Mouse (Mus musculus): ENCODE data around the gene Iqcf6.

Iqcf6 gene

GRCm38 (mm10) chr9:106659935-106660334 lies 33.6 kb downstream of the Iqcf6 start:
- H3K4me1 ChIP-seq (replicated peaks; ENCODE audit: low read depth, low read length): peaks cover 67% of the 10 kb centered on the region
- H3K4me3 ChIP-seq (replicated peaks; ENCODE audit: low read length): no peak overlapping the region
- H3K27me3 ChIP-seq (ENCODE audit: insufficient read depth, low read length): peaks cover 18% of the 10 kb centered on the region
- peaks cover 76% of the 10 kb centered on the region for H3K36me3 ChIP-seq (ENCODE audit: insufficient read depth, low read length)
- TF ChIP-seq CTCF (conservative IDR thresholded peaks at IDR 0.05; ENCODE audit: low read length) (no peak), POU5F1 (IDR thresholded peaks at IDR 0.05; ENCODE audit: borderline replicate concordance, low read length) (no peak), NANOG (IDR thresholded peaks at IDR 0.05; ENCODE audit: borderline replicate concordance, low read length) (no peak)
- H3K9me3 ChIP-seq (ENCODE audit: low read length): no peaks in the 10 kb centered on the region

- Histone ChIP-seq H3K4me1 (replicated peaks; ENCODE audit: low read depth, low read length) (peaks cover 49% of the 10 kb centered on the region), H3K27me3 (ENCODE audit: insufficient read depth, low read length) (no peaks in the 10 kb centered on the region), H3K36me3 (ENCODE audit: insufficient read depth, low read length) (peaks cover 100% of the 10 kb centered on the region), H3K9me3 (ENCODE audit: low read length) (no peaks in the 10 kb centered on the region), H3K4me3 (replicated peaks; ENCODE audit: low read length) (no peak overlapping the region)
- TF ChIP-seq CTCF (conservative IDR thresholded peaks at IDR 0.05; ENCODE audit: low read length): no peak
- TF ChIP-seq POU5F1 (IDR thresholded peaks at IDR 0.05; ENCODE audit: borderline replicate concordance, low read length): no peak
- TF ChIP-seq NANOG (IDR thresholded peaks at IDR 0.05; ENCODE audit: borderline replicate concordance, low read length): no peak
Observed at GRCm38 (mm10) chr9:106663200-106663599, 36.8 kb downstream of the Iqcf6 start.

GRCm38 (mm10) chr9:106664433-106664832 lies 38.1 kb downstream of the Iqcf6 start:
- H3K4me1 ChIP-seq (replicated peaks; ENCODE audit: low read depth, low read length): peaks cover 49% of the 10 kb centered on the region
- no peaks in the 10 kb centered on the region for H3K9me3 ChIP-seq (ENCODE audit: low read length)
- H3K27me3 ChIP-seq (ENCODE audit: insufficient read depth, low read length): no peaks in the 10 kb centered on the region
- TF ChIP-seq NANOG (IDR thresholded peaks at IDR 0.05; ENCODE audit: borderline replicate concordance, low read length) (no peak), CTCF (conservative IDR thresholded peaks at IDR 0.05; ENCODE audit: low read length) (no peak), POU5F1 (IDR thresholded peaks at IDR 0.05; ENCODE audit: borderline replicate concordance, low read length) (no peak)
- H3K4me3 ChIP-seq (replicated peaks; ENCODE audit: low read length): no peak overlapping the region
- H3K36me3 ChIP-seq (ENCODE audit: insufficient read depth, low read length): peaks cover 100% of the 10 kb centered on the region

GRCm38 (mm10) chr9:106664856-106665255 lies 38.5 kb downstream of the Iqcf6 start:
- no peaks in the 10 kb centered on the region for H3K9me3 ChIP-seq (ENCODE audit: low read length)
- TF ChIP-seq CTCF (conservative IDR thresholded peaks at IDR 0.05; ENCODE audit: low read length) (no peak), POU5F1 (IDR thresholded peaks at IDR 0.05; ENCODE audit: borderline replicate concordance, low read length) (no peak), NANOG (IDR thresholded peaks at IDR 0.05; ENCODE audit: borderline replicate concordance, low read length) (no peak)
- H3K4me3 ChIP-seq (replicated peaks; ENCODE audit: low read length): no peak overlapping the region
- H3K27me3 ChIP-seq (ENCODE audit: insufficient read depth, low read length): no peaks in the 10 kb centered on the region
- peaks cover 100% of the 10 kb centered on the region for H3K36me3 ChIP-seq (ENCODE audit: insufficient read depth, low read length)
- H3K4me1 ChIP-seq (replicated peaks; ENCODE audit: low read depth, low read length): peaks cover 49% of the 10 kb centered on the region

GRCm38 (mm10) chr9:106673860-106674259 lies 47.5 kb downstream of the Iqcf6 start:
- H3K36me3 ChIP-seq (ENCODE audit: insufficient read depth, low read length): peaks cover 90% of the 10 kb centered on the region
- no peak for TF ChIP-seq NANOG (IDR thresholded peaks at IDR 0.05; ENCODE audit: borderline replicate concordance, low read length)
- no peak for TF ChIP-seq CTCF (conservative IDR thresholded peaks at IDR 0.05; ENCODE audit: low read length)
- TF ChIP-seq POU5F1 (IDR thresholded peaks at IDR 0.05; ENCODE audit: borderline replicate concordance, low read length): no peak
- H3K4me3 ChIP-seq (replicated peaks; ENCODE audit: low read length): no peak overlapping the region
- H3K4me1 ChIP-seq (replicated peaks; ENCODE audit: low read depth, low read length): peaks cover 23% of the 10 kb centered on the region
- H3K27me3 ChIP-seq (ENCODE audit: insufficient read depth, low read length): no peaks in the 10 kb centered on the region
- H3K9me3 ChIP-seq (ENCODE audit: low read length): no peaks in the 10 kb centered on the region

- Histone ChIP-seq H3K36me3 (ENCODE audit: insufficient read depth, low read length) (peaks cover 90% of the 10 kb centered on the region), H3K4me3 (replicated peaks; ENCODE audit: low read length) (no peak overlapping the region), H3K9me3 (ENCODE audit: low read length) (no peaks in the 10 kb centered on the region), H3K27me3 (ENCODE audit: insufficient read depth, low read length) (no peaks in the 10 kb centered on the region), H3K4me1 (replicated peaks; ENCODE audit: low read depth, low read length) (peaks cover 38% of the 10 kb centered on the region)
- TF ChIP-seq NANOG (IDR thresholded peaks at IDR 0.05; ENCODE audit: borderline replicate concordance, low read length) (no peak), CTCF (conservative IDR thresholded peaks at IDR 0.05; ENCODE audit: low read length) (peak; percentile 97), POU5F1 (IDR thresholded peaks at IDR 0.05; ENCODE audit: borderline replicate concordance, low read length) (no peak)
Observed at GRCm38 (mm10) chr9:106675480-106675879, 49.1 kb downstream of the Iqcf6 start.

- Histone ChIP-seq H3K4me3 (replicated peaks; ENCODE audit: low read length) (no peak overlapping the region), H3K36me3 (ENCODE audit: insufficient read depth, low read length) (peaks cover 90% of the 10 kb centered on the region)
Observed at GRCm38 (mm10) chr9:106675965-106676364, 49.6 kb downstream of the Iqcf6 start.

GRCm38 (mm10) chr9:106676571-106676970 lies 50.2 kb downstream of the Iqcf6 start:
- Histone ChIP-seq H3K27me3 (ENCODE audit: insufficient read depth, low read length) (no peaks in the 10 kb centered on the region), H3K4me1 (replicated peaks; ENCODE audit: low read depth, low read length) (peaks cover 38% of the 10 kb centered on the region), H3K9me3 (ENCODE audit: low read length) (no peaks in the 10 kb centered on the region), H3K36me3 (ENCODE audit: insufficient read depth, low read length) (peaks cover 90% of the 10 kb centered on the region), H3K4me3 (replicated peaks; ENCODE audit: low read length) (no peak overlapping the region)
- no peak for TF ChIP-seq NANOG (IDR thresholded peaks at IDR 0.05; ENCODE audit: borderline replicate concordance, low read length)

More at GRCm38 (mm10) chr9:106675965-106676364, 49.6 kb downstream of the Iqcf6 start:
- TF ChIP-seq CTCF (conservative IDR thresholded peaks at IDR 0.05; ENCODE audit: low read length): no peak
- no peak for TF ChIP-seq NANOG (IDR thresholded peaks at IDR 0.05; ENCODE audit: borderline replicate concordance, low read length)
- no peak for TF ChIP-seq POU5F1 (IDR thresholded peaks at IDR 0.05; ENCODE audit: borderline replicate concordance, low read length)
- H3K9me3 ChIP-seq (ENCODE audit: low read length): no peaks in the 10 kb centered on the region
- H3K4me1 ChIP-seq (replicated peaks; ENCODE audit: low read depth, low read length): peaks cover 38% of the 10 kb centered on the region
- H3K27me3 ChIP-seq (ENCODE audit: insufficient read depth, low read length): no peaks in the 10 kb centered on the region

Data from E14TG2a.4 (cell line).